Mouse (Mus musculus) v-Abl transformed pro-B cells (cell line): ENCODE results near the gene Specc1l.
"Not testable (repeated sequence)": the region's sequence is repeated elsewhere in the genome, so short reads cannot be mapped to it uniquely, and the experiment has no call there.

Experiments used
- in situ Hi-C, 2 experiments: fragments of 400-800 bp; cut with MboI; formaldehyde crosslinking; loops; one replicate each; pipeline ENCODE4 v1.15.1; 2025; ENCODE audit not compliant: unreplicated experiment in 2 of 2

Specc1l gene

GRCm38 (mm10) chr10:75264993-75265555 is 53.2 kb downstream of the Specc1l start:
- in situ Hi-C loops = no loop called here

- in situ Hi-C loops = no loop called here
These were observed 61.1 kb downstream of the Specc1l start for GRCm38 (mm10) chr10:75273020-75273419.

DNA sequence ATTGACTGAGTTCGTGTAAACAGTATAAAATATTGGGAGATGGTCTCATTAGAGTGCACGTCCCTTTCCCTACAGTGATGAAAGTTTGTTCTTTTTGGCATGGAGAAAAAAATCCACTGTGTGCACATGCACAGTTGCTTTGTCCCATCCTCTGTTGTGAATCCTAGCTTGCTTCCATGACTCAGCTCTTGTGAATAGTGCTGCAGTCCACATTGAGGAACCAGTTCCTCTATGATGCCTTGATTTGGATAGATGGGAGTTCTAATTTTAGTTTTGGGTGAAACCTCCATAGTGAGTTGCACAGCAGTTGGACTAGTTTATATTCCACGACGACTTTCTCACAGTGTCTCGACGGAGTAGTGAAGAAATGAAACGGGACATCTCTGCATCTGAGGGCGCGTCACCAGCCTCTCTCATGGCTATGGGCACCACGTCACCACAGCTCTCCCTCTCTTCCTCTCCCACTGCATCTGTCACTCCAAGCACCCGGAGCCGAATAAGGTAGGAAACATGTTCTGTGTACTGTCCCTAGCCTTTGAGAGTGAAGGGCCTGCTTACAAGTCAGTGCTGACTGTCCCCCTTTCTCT is 64.6 kb downstream of the Specc1l start:
- in situ Hi-C loops = no loop called here

GRCm38 (mm10) chr10:75277501-75277900 is 65.6 kb downstream of the Specc1l start:
- in situ Hi-C loops = no loop called here

DNA sequence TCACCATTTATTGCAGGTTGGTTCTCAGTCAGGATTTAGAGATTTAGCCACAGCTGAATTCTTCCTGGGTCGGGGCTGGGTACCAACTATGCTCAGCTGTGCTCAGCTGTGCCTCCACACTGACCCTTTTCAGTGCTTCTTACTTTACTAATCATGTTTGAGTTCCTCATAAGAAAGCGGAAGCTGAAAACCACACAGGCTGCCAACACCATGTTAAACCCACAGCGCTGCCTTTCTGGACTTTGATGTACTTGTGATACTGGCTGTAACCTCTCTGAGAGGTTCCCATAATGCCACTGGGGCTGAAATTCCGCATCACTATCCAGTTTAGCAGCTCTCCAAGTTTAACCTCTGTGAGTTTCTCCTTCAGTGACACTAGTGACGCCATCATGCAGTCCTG is 70.8 kb downstream of the Specc1l start:
- in situ Hi-C loops = loop anchor here in 1 of 2 experiments (5.0 kb wide), 1 partner anchor 205 kb away; no protein-coding TSS in a partner anchor

DNA sequence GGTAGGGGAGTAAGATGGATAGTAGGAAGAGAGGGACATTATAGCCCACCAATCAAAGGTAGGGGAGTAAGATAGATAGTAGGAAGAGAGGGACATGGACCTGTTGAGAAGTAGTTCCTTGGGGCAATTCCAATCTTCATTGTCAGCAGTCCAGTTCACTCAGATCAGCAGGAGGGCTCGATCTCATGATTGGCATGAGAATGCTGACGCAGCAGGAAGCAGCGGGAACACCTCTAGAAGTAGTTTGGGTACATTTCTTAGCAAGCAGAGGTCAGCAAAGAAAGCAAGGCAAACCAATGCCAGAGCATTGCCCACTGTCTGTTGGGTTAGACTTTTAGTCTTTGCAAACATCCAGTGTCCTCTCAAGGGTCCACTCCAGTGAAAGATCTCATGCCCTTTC is 71.9 kb downstream of the Specc1l start:
- in situ Hi-C loops = loop anchor here in 1 of 2 experiments (5.0 kb wide), 1 partner anchor 203 kb away; no protein-coding TSS in a partner anchor

- in situ Hi-C loops = no loop called here
These were observed 76.7 kb downstream of the Specc1l start for GRCm38 (mm10) chr10:75288579-75288978.

DNA sequence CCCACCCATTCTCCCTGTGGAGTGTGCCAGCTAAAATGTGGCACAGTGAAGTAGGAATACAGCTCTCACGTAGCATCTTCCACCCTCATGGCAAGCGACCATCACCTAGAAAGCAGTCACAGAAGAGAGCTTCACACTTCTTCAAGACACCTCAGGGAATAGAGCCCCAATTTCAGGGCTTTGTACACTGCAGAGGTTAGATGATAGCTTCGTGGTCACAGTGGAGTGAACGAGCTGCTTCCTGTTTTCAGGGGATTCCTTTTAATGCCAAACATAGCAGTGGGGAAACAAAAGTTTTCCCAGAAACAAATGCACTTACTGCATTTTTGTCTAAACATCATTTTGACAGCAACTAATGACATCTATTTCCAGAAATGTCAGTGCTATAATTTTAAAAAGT is 77.5 kb downstream of the Specc1l start:
- in situ Hi-C loops = no loop called here

DNA sequence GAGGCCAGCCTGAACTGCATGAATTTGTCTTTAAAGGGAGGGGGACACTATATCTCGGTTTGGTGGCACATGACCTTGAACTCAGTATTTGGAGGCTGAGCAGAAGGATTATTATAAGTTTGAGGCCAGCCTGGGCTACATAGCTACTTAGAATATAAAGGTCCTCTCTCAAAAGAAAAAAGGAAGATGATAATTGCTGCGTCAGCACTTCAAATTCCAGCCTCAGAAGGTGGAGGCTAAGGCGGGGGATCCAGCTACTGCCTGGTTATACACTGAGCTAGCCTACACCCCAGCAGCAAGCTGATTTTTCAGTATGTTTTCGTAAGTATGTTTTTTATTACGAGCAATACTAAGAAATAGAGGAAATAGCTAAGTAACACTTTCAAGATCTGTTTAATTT is 78.8 kb downstream of the Specc1l start:
- in situ Hi-C loops = no loop called here

DNA sequence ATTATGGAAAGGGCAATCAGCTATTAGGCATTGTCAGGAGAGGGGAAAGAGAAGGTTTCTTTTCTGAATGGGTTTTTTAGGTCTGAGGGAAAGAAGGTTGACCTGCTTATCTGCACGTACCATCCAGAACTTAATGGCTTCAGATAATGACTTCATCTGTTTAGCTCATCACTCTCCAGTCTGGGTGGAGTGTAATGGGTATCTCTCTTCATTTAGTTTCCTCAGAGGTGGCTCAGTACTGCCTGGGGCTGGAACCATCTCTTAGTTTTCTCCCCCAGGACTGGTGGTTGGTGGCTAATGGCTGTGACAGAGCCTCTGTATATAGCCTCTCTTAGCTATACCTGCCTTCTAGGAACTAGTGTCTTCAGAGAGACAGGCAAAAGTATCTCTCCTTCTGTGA is 79.5 kb downstream of the Specc1l start:
- in situ Hi-C loops = no loop called here

DNA sequence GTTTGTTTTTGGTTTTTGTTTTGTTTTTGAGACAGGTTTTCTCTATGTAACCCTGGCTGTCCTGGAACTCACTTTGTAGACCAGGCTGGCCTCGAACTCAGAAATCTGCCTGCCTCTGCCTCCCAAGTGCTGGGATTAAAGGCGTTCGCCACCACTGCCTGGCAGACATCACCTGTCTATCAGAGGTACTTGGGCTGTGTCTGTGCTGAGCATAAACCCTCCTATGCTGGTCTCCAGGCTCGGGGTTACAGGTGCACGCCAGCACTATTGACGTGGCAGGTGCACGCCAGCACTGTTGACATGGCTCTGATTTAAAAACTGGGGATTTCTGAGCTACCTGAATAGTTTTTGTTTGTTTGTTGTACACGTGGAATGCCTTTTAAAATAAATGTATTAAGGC is 80.3 kb downstream of the Specc1l start:
- in situ Hi-C loops = not testable (repeated sequence)

DNA sequence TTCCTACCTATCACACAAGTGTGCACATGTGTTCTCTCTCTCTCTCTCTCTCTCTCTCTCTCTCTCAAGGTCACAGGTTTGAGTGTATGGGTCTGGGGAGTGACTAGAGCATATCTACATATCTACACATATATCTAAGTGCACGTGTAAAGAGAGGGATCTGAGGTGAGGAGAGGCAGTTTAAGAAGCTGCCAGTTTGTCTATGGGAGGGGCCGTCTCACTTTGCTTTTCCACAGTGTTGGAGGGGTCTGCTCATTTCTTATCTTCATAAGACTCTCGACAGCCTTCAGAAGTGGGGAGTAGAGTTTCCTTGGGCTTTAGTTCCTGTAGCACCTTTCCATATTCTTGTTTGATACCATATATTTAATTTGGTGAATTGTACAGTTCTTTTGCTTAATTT is 81.4 kb downstream of the Specc1l start:
- in situ Hi-C loops = no loop called here

GRCm38 (mm10) chr10:75294362-75294761 is 82.5 kb downstream of the Specc1l start:
- in situ Hi-C loops = no loop called here

- in situ Hi-C loops = no loop called here
These were observed 83.1 kb downstream of the Specc1l start for GRCm38 (mm10) chr10:75294926-75295325.

DNA sequence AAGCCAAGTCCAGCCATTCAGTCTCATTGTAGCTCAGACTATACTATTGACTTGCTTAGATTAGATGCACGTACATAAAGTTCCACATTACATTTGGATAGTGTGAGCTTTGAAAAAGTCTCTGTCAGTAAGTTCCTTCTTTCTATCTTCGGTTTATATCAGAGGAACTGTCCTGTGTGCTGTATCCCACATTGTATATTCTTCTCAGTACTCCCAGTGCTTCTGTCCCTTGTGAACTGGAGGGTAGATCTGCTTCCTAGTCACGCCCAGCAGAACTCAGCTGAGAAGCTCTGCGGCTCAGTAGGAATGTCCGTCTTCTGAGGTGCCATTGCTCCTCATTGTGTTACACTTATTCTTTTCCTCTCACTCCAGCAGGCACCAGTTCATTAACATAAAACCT is 86.7 kb downstream of the Specc1l start:
- in situ Hi-C loops = no loop called here

DNA sequence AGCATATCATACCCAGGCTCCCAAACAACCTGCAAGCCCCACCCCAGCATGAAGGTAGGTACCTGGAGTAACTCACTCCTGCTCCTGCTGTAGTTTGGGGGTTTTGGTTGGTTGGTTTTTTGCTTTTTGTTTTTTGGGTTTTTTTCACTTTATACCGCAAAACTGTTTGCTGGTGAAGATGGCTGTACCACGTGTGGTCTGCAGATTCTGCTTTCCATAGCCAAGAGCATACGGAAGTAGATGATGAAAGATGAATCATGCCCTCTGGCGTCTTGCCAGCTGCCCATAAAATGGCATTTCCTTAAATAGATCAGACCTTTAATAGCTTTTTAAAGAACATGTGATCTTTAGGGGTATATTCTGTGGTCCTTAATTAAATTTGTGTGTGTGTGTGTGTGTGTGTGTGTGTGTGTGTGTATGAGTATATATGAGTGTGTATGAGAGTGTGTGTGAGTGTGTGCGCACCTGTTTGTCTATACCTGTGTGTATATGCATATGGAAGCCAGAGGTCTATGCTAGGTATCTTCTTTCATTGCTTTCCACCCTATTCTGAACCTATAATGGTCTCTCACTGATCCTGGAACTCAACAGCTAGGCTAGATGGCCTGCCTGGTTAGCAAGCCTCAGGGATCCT is 88.0 kb downstream of the Specc1l start:
- in situ Hi-C loops = no loop called here

DNA sequence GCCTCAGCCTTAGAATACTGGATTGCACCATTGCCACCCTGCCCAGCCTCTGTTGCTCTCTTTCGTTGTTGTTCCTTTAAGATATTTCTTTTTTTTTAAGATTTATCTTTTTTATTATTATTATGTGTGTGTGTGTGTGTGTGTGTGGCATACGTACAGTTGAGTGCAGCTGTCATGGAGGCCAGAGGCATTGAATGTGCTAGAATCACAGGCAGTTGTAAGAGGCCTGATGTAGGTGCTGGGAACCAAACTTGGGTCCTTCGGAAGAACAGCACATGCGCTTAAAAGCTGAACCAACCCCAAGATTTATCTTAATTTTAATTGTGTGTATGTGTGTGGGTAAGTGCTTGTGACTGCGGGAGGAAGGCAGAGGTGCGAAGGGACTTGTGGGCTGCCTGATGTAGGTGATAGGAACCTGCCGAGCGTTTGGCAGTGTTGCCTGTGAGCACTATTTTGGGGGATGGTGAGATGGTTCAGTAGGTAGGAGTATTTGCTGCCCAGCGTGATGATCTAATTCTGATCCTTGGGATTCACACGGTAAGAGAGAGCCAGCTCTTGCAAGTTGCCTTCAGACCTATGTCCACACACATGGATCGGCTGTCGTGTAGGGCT is 89.4 kb downstream of the Specc1l start:
- in situ Hi-C loops = no loop called here

DNA sequence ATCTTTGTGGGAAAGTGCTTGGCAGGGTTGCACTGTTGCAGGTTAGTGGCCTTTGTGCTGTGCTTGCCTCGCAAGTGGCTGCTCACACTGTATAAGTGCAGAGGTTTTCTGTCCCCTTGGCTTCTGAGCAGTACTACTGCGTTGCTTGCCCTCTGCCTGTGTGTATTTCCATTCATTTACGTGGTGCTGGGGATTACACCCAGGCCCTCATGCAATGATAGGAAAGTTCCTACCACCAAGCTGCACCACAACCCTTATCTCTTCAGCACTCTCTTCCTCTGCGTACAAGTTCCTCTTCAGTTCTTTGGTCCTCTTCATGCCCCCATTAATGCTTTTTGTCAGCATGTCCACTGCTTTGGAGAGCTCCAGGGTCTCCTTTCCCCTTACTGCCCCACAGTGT is 90.1 kb downstream of the Specc1l start:
- in situ Hi-C loops = no loop called here

DNA sequence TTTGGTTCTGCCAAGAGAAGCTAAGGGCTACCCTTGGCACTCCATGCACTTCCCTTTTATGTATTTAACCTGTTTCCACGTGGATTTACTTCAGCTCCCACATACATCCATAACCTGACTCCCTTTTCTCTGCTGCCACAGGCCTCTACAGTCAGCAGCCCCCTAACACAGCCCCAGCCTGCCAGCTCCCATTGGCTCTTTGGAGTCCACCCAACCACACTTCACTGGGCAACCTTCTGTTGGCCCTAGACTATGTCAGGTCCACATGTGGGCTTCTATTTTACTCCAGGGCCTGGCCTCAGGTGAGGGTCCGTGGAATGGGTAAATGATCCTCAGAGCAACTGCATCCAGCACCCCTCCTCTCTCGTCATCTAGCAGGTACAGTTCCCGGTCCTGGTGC is 90.7 kb downstream of the Specc1l start:
- in situ Hi-C loops = no loop called here

GRCm38 (mm10) chr10:75303324-75304048 is 91.6 kb downstream of the Specc1l start:
- in situ Hi-C loops = no loop called here

GRCm38 (mm10) chr10:75304049-75304405 is 92.2 kb downstream of the Specc1l start:
- in situ Hi-C loops = no loop called here
